Mouse (Mus musculus): ENCODE data around the gene Kank1. TPM values are rescaled to one million over a fixed set of nuclear protein-coding genes. Genes with fewer than 3 reads are reported as not detected.

Kank1 gene
- polyA plus RNA-seq, 1 experiment from 2014 or later: 26.6 TPM

DNA sequence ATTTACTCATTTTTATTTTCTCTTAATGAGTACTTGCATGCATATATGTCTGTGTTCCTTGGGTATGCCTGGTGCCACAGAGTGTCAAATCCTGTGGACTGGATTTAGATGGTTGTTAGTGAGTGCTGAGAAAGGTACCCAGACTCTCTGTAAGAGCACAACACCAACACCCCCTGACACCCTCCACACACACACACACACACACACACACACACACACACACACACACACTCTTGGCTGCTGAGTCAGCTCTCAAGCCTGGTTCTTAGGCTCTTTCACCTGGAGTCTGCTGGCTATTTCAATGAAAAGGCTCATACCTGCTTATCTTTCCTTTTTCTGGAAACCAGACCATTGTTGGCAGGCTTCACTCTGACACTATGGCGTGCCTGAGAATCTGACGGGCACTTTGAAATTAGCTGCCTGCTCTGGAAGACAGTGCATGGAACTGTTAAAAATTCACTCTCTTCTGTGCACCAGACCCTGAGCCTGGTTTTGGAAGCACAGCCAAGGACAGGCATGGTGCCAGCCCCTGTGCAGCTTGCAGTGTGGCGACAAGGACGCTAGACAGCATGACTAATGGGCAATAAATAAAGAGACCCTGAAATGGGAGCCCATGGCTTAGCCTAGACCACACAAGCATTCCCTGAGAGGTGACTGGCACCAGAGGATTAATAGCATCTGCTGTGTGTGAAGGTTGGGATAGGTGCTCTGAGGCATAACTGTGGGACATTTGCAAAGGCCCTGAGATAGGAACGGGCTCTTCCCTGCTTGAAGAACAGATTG lies 49.2 kb downstream of the Kank1 start:
- Histone ChIP-seq H3K9me3 (replicated peaks) (no peaks in the 10 kb centered on the region), H3K4me1 (peaks cover 8% of the 10 kb centered on the region; the same call in 1 of the 2 replicates), H3K27ac (replicated peaks) (no peak overlapping the region), H3K4me2 (replicated peaks) (no peak overlapping the region), H3K27me3 (no peaks in the 10 kb centered on the region), H3K9ac (no peak overlapping the region), H3K36me3 (no peaks in the 10 kb centered on the region), H3K4me3 (replicated peaks) (no peak overlapping the region)
- 26% methylated on average over 5 of the region's 5 CpGs for WGBS
- ATAC-seq (ENCODE audit: insufficient number of reproducible peaks, low FRiP score, low TSS enrichment, low read depth): no peak; the same call in 1 of the 2 replicates

DNA sequence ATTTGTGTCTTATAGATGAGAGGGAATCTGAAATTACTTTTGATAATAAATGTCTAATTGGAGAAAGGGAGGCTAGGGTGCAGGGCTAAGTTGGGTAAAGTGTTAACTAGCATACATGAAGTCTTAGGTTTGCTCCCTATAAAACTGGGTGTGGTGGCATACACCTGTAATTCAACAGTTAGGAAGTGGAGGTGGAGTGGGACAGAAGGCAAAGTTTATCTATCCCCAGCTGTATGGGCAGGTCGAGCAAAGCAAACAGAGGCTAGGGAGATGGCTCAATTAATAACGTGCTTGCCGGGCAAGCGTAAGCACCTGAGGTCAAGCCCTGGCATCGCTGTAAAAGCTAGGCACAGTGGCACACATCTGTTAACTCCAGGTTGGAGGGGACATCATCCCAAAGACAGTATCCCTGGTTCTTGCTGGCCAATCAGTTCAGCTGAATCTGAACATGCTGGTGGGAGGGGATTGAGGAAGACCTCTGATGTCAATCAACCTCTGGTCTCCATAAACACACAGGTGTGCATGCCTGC lies 54.3 kb downstream of the Kank1 start:
- Histone ChIP-seq H3K9ac (no peak overlapping the region), H3K36me3 (no peaks in the 10 kb centered on the region), H3K9me3 (replicated peaks) (no peaks in the 10 kb centered on the region), H3K27ac (replicated peaks) (no peak overlapping the region), H3K4me3 (replicated peaks) (no peak overlapping the region), H3K4me2 (replicated peaks) (no peak overlapping the region), H3K4me1 (peaks cover 4% of the 10 kb centered on the region; the same call in 1 of the 2 replicates), H3K27me3 (no peaks in the 10 kb centered on the region)
- ATAC-seq (ENCODE audit: insufficient number of reproducible peaks, low FRiP score, low TSS enrichment, low read depth): no peak
- WGBS: 85% methylated on average over 5 of the region's 5 CpGs

DNA sequence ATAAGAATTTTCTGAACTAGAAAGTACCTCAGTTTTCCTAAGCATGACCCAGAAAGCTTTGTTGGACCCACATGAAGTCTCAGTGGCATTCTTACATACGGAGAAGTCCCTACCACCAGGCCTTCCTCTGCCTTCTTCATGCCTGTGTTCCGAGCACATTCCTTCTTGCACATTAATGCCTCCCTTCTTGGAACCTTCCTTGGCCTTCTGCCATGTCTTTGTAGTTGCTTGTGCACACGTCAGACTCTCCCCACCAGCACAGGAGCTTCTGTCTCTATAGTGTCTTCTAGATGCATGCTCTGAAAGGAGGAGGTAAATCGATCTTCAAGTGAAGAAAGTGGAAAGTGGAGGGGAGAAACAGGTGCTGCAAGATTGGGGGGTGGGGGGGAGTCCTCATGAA lies 58.4 kb downstream of the Kank1 start:
- Histone ChIP-seq H3K9me3 (replicated peaks) (no peaks in the 10 kb centered on the region), H3K4me1 (no peaks in the 10 kb centered on the region), H3K9ac (no peak overlapping the region), H3K4me3 (replicated peaks) (no peak overlapping the region), H3K4me2 (replicated peaks) (no peak overlapping the region), H3K27ac (replicated peaks) (no peak overlapping the region), H3K36me3 (no peaks in the 10 kb centered on the region), H3K27me3 (no peaks in the 10 kb centered on the region)
- ATAC-seq (ENCODE audit: insufficient number of reproducible peaks, low FRiP score, low TSS enrichment, low read depth): no peak
- WGBS: 46% methylated on average over 4 of the region's 4 CpGs

DNA sequence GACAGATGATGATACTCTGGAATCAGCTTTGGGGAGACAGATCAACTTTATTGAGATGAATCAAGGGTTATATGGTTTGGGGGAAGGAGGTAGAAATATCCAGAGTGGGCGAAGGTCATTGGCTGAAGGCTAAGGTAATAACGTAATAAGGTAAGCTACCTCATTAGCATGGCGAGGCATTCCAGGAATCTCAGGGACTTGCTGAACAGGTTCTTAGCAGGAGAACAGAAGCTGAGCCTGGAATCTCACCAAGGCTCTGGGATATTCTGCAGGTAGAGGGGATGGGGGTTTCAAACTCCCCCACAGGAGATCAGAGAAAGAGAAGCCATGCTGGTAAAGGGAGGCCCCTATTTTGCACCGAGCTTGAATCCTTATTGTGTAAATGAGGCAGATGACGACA lies 60.5 kb downstream of the Kank1 start:
- 54% methylated on average over 5 of the region's 5 CpGs for WGBS
- ATAC-seq (ENCODE audit: insufficient number of reproducible peaks, low FRiP score, low TSS enrichment, low read depth): no peak

DNA sequence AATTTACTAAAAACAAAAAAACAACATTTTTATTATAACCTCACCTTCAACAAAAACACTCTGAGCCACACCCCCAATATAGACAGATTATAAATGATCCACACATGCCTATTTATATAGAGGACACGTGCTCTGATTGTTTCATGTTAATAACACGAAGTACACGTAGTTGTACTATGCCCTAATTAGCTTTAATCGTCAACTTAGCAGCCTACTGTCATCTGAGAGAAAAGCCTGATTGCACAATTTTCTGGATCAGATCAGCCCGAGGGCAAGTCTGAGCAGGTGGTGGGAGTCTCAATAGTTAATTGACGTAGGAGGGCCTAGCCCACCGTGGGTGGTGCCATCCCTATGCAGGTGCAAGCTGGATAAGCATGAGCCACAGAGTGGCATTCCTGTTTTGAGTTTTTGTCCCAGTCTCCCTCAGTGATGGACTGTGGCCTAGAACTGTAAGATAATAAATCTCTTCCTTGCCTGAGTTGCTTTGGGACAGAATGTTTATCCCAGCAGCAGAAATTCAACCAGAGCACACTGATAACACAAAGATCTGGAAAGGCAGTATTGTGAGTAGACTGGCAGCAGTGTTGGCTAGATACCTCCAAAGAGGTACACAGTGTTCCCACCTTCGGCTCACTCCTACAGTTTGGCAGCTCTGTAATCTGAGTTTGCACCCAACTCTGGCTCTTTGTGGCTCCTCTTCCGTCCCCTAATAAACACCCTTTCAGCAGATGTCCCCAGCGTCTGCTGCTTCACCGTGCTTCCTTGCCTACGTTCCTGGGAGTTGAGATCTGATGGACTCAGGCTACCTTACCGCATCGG lies 63.3 kb downstream of the Kank1 start:
- no peaks in the 10 kb centered on the region for H3K4me1 ChIP-seq
- no peak for ATAC-seq (ENCODE audit: insufficient number of reproducible peaks, low FRiP score, low TSS enrichment, low read depth)
- no peak overlapping the region for H3K27ac ChIP-seq (replicated peaks)
- no peak overlapping the region for H3K4me2 ChIP-seq (replicated peaks)
- no peaks in the 10 kb centered on the region for H3K36me3 ChIP-seq
- H3K4me3 ChIP-seq (replicated peaks): no peak overlapping the region
- no peaks in the 10 kb centered on the region for H3K9me3 ChIP-seq (replicated peaks)
- H3K9ac ChIP-seq: no peak overlapping the region
- no peaks in the 10 kb centered on the region for H3K27me3 ChIP-seq
- 74% methylated on average over 14 of the region's 14 CpGs for WGBS

More for the DNA sequence above, 60.5 kb downstream of the Kank1 start:
- no peaks in the 10 kb centered on the region for H3K9me3 ChIP-seq (replicated peaks)
- no peak overlapping the region for H3K27ac ChIP-seq (replicated peaks)
- no peak overlapping the region for H3K4me3 ChIP-seq (replicated peaks)
- no peaks in the 10 kb centered on the region for H3K4me1 ChIP-seq
- no peak overlapping the region for H3K4me2 ChIP-seq (replicated peaks)
- H3K9ac ChIP-seq: no peak overlapping the region
- no peaks in the 10 kb centered on the region for H3K36me3 ChIP-seq
- no peaks in the 10 kb centered on the region for H3K27me3 ChIP-seq

DNA sequence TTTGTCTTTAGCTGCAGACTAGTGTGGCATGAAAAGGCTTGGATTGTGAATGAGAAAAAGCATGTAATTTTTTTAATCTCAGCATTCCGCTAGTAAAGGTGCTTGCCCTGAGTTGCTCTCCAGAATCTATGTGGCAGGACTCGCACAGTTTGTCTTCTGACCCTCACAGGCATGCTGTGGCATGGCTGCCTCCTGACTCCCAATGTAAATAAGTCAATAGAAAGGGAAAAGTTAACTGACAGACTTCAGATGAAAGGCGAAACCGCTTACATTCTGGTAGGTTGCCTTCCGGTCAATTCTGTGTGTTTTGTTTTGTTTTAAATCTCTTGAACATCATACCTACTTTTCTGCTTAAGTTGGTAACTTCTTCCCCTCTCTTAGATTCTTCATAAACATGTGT lies 64.4 kb downstream of the Kank1 start:
- 72% methylated on average over 5 of the region's 5 CpGs for WGBS
- no peak for ATAC-seq (ENCODE audit: insufficient number of reproducible peaks, low FRiP score, low TSS enrichment, low read depth)

DNA sequence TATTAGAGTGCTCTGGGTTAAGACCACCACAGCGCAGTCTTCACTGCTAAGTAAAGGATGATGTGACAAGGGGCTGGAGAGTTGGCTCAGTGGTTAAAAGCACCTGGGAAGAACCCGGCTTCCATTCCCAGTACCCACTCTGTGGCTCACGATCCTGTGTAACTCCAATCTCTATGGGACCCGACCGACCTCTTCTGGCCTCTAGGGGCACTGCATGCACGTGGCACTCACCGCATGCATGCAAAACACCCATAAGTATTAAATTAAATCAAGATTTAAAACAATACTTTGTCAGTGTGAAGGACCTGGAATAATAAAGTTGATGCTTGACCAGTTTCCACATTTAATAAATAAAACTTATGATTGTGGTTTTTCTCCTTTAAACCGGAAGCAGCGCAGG lies 69.5 kb downstream of the Kank1 start:
- Histone ChIP-seq H3K4me3 (replicated peaks) (no peak overlapping the region), H3K9ac (no peak overlapping the region), H3K27ac (replicated peaks) (no peak overlapping the region), H3K4me2 (replicated peaks) (no peak overlapping the region), H3K4me1 (0 out of 2 replicates have a peak, but pooled peaks cover 8% of the 10 kb centered on the region), H3K27me3 (no peaks in the 10 kb centered on the region), H3K36me3 (no peaks in the 10 kb centered on the region), H3K9me3 (replicated peaks) (no peaks in the 10 kb centered on the region)
- no peak for ATAC-seq (ENCODE audit: insufficient number of reproducible peaks, low FRiP score, low TSS enrichment, low read depth)
- 66% methylated on average over 9 of the region's 9 CpGs for WGBS

More for the DNA sequence above, 64.4 kb downstream of the Kank1 start:
- H3K4me1 ChIP-seq: no peaks in the 10 kb centered on the region
- H3K9me3 ChIP-seq (replicated peaks): no peaks in the 10 kb centered on the region
- no peak overlapping the region for H3K4me3 ChIP-seq (replicated peaks)
- H3K27me3 ChIP-seq: no peaks in the 10 kb centered on the region
- H3K27ac ChIP-seq (replicated peaks): no peak overlapping the region
- H3K36me3 ChIP-seq: no peaks in the 10 kb centered on the region
- H3K9ac ChIP-seq: no peak overlapping the region
- no peak overlapping the region for H3K4me2 ChIP-seq (replicated peaks)

DNA sequence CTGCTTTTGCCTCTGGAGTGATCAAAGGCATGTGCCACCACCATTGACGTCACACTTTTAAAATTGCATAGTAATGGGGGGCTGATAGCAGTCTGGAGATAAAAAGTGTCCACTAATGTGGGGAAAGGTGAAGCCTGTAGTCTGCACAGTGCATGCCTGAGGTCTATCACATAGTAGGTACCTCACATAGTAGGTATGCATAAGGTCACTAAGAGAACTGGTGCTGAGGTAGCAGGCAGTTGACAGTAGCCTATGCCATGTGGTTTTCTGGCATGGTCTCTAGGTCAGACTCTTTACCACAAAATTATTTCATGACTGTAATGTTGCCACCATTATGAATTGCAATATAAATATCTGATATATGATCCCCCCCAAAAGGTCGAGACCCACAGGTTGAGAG lies 71.4 kb downstream of the Kank1 start:
- Histone ChIP-seq H3K9me3 (replicated peaks) (no peaks in the 10 kb centered on the region), H3K36me3 (no peaks in the 10 kb centered on the region), H3K4me3 (replicated peaks) (no peak overlapping the region), H3K27ac (replicated peaks) (no peak overlapping the region), H3K9ac (no peak overlapping the region), H3K27me3 (no peaks in the 10 kb centered on the region), H3K4me2 (replicated peaks) (no peak overlapping the region), H3K4me1 (0 out of 2 replicates have a peak, but pooled peaks cover 8% of the 10 kb centered on the region)
- WGBS: 35% methylated on average over 2 of the region's 2 CpGs
- no peak for ATAC-seq (ENCODE audit: insufficient number of reproducible peaks, low FRiP score, low TSS enrichment, low read depth)

DNA sequence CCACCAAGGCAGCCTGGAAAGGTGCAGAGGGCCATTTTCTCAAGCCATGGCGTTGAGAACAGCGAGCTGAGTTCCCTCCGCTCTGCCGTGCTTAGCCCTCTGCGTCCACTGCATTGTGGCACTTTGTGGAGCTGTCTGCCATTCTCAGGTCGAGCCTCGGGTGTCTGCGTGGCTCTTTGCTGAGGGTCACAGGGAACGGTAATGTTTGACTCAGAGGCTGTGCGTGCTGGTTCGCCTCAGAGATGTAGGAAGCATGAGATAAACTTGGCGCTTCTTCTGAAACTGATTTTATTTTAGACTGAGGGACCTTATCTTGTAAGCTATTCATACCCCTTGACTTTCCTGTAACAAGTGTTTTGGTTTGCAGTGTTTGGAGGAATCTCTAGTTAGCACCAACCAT lies 72.0 kb downstream of the Kank1 start:
- 32% methylated on average over 12 of the region's 12 CpGs for WGBS

DNA sequence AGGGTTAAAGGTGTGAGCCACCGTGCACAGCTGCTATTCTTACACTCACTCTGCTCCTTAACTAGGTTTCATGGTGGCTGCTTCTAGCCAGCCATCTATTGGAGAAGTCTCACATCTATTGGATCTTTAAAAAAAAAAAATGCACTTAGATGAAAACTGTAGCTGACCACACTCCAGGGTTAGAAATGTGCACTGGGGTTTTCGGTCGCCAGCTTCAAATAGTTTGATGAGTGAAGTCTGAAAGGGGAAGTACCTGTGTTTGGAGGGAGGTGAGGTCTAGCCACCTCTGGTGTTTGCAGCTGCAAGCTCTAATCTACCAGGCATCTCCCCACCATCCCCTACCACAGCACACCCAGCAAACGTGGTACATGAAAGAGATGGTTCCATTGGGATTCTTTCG lies 74.2 kb downstream of the Kank1 start:
- no peak for ATAC-seq (ENCODE audit: insufficient number of reproducible peaks, low FRiP score, low TSS enrichment, low read depth)
- no peak overlapping the region for H3K27ac ChIP-seq (replicated peaks)
- H3K4me3 ChIP-seq (replicated peaks): no peak overlapping the region
- no peak overlapping the region for H3K4me2 ChIP-seq (replicated peaks)
- no peaks in the 10 kb centered on the region for H3K36me3 ChIP-seq
- H3K9ac ChIP-seq: no peak overlapping the region
- 76% methylated on average over 5 of the region's 5 CpGs for WGBS
- H3K9me3 ChIP-seq (replicated peaks): no peaks in the 10 kb centered on the region
- H3K4me1 ChIP-seq: 0 out of 2 replicates have a peak, but pooled peaks cover 8% of the 10 kb centered on the region
- no peaks in the 10 kb centered on the region for H3K27me3 ChIP-seq

More for the DNA sequence above, 72.0 kb downstream of the Kank1 start:
- no peak for ATAC-seq (ENCODE audit: insufficient number of reproducible peaks, low FRiP score, low TSS enrichment, low read depth)
- Histone ChIP-seq H3K27me3 (no peaks in the 10 kb centered on the region), H3K4me1 (0 out of 2 replicates have a peak, but pooled peaks cover 8% of the 10 kb centered on the region), H3K4me2 (replicated peaks) (no peak overlapping the region), H3K36me3 (no peaks in the 10 kb centered on the region), H3K27ac (replicated peaks) (no peak overlapping the region), H3K4me3 (replicated peaks) (no peak overlapping the region), H3K9me3 (replicated peaks) (no peaks in the 10 kb centered on the region), H3K9ac (no peak overlapping the region)

DNA sequence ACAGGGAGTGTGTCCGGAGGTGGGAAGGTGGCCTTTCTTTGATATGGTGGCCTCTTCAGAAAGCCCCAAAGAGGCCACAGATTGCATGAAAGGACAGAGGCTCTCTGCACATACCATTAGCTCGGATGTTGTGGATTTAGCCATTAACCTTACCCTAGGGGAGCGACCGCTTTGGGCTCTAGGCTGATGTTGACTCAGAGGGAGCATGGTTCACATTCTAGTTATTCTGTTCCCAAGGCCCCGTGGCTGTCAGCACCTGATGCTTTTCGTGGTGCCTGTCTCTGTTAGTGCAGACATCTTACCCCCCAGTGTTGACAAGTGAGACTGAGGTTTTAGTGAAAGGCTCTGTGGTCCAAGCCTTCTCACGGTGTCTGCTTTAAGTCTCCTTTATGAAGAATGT lies 74.9 kb downstream of the Kank1 start:
- Histone ChIP-seq H3K27ac (replicated peaks) (no peak overlapping the region), H3K4me3 (replicated peaks) (no peak overlapping the region), H3K4me2 (replicated peaks) (no peak overlapping the region), H3K27me3 (no peaks in the 10 kb centered on the region), H3K9ac (no peak overlapping the region), H3K9me3 (replicated peaks) (no peaks in the 10 kb centered on the region), H3K36me3 (no peaks in the 10 kb centered on the region), H3K4me1 (0 out of 2 replicates have a peak, but pooled peaks cover 8% of the 10 kb centered on the region)
- ATAC-seq (ENCODE audit: insufficient number of reproducible peaks, low FRiP score, low TSS enrichment, low read depth): no peak
- WGBS: 52% methylated on average over 7 of the region's 7 CpGs
